Mouse (Mus musculus) spleen, adult 10 weeks (tissue): Measurements from ENCODE around the gene Cyb5b. TPM values are rescaled to one million over a fixed set of nuclear protein-coding genes. Genes with fewer than 3 reads are reported as not detected.

Experiments used
- polyA plus RNA-seq: library from polyadenylated mRNA; stranded (reverse); fragments of 350-450 nt; fragmentation: Illumina TruSeq; extraction: RNeasy Lipid Tissue Mini Kit (QIAGEN cat#74804); gene quantifications from one replicate; pipeline ENCODE4 v1.2.3, GENCODE M21; 2015; ENCODE audit warnings: low replicate concordance; ENCODE audit not compliant: insufficient read depth

Gene Cyb5b
- 62.0 TPM for polyA plus RNA-seq

GRCm38 (mm10) chr8:107150404-107151157, at the start of gene Cyb5b:
Gene Cyb5b (plus strand): TSS chr8:107150640.

Other genes with a start within 250 kb of the Cyb5b start
- gene Sntb2, start 214.9 kb upstream of the Cyb5b start, polyA plus RNA-seq = 18.5 TPM
- 56.9 TPM for gene Vps4a, start 119.4 kb upstream of the Cyb5b start, polyA plus RNA-seq
- 17.4 TPM for gene Pdf, start 102.0 kb upstream of the Cyb5b start, polyA plus RNA-seq
- gene Cog8, start 94.0 kb upstream of the Cyb5b start, polyA plus RNA-seq = 33.0 TPM
- 46.5 TPM for gene Nip7, start 93.8 kb upstream of the Cyb5b start, polyA plus RNA-seq
- gene Tmed6, start 85.0 kb upstream of the Cyb5b start, polyA plus RNA-seq = 0.50 TPM
- 55.2 TPM for gene Terf2, start 54.1 kb upstream of the Cyb5b start, polyA plus RNA-seq
- 106 TPM for gene Nfat5, start 142.8 kb downstream of the Cyb5b start, polyA plus RNA-seq